Mouse (Mus musculus) testis, postnatal 10 days (tissue): Measurements from ENCODE around the gene Olfr248.
"Not testable (repeated sequence)": the region's sequence is repeated elsewhere in the genome, so short reads cannot be mapped to it uniquely, and the experiment has no call there.

Experiments used
- DNase-seq: peaks from one replicate; pipeline ENCODE4 v3.0.0; 2021; ENCODE audit warnings: low spot score

Gene Olfr248

DNA sequence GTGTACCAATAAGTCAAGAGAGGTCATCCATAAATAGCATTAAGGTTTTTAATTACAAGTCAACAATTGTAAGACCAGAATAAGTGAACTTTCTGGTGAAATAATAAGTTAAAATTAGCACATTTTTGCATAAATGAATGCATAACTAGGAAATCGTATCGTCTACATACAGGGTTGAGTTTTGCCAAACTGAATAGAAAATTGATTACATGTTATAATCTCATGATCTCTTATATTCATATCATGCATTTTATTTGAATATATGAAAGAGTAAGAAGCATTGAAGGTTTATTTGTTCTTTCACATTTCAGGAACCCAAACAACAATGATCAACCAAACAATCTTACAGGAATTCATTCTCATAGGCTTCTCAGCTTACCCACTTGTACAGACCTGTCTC, at the start of gene Olfr248:
Gene Olfr248, plus strand, starts transcription at position 301 of the 400 bp plus-strand sequence.
- no peak for DNase-seq

GRCm38 (mm10) chr1:174353636-174354035, 37.2 kb upstream of the Olfr248 start:
- not testable (repeated sequence) for DNase-seq

DNA sequence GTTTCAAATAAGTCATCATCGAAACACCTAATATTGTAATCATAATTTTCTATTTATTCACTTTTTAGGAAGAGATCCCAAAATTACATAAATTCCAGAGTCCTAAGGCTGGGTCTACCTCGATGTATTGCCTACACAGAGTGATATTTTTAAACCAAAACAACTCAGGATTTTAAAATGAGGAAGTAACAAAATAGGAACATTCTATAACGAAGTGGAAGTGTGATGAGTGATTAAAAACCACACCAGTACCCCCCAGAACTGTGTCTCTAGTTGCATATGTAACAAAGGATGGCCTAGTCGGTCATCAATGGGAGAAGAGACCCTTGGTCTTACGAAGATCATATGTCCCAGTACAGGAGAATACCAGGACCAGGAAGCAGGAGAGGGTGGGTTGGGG, 36.2 kb upstream of the Olfr248 start:
- no peak for DNase-seq

- no peak for DNase-seq
These were observed 25.9 kb upstream of the Olfr248 start, which contains the start of gene Olfr417 for GRCm38 (mm10) chr1:174364882-174365451. Gene Olfr417 (plus strand): TSS chr1:174365122.

DNA sequence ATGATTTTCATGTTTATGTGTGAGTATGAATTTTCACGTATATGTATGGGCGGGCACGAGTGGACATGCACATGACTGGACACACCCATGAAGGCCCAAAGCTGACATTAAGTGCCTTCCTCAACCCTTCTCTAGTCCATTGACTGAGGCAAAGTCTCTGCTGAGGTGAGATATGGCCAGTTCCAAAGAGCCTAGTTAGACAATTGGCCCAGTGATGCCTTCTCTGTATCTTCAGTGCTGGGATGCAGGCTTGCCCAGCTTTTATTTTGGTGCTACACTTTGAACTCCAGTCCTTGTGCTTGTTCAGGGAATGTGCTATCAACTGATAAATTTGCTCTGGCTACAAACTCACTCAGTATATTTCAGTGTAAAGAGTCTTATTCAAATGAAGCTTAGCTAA, 17.0 kb upstream of the Olfr248 start:
- no peak for DNase-seq

GRCm38 (mm10) chr1:174422959-174423358, 32.1 kb downstream of the Olfr248 start:
- DNase-seq = no peak

DNA sequence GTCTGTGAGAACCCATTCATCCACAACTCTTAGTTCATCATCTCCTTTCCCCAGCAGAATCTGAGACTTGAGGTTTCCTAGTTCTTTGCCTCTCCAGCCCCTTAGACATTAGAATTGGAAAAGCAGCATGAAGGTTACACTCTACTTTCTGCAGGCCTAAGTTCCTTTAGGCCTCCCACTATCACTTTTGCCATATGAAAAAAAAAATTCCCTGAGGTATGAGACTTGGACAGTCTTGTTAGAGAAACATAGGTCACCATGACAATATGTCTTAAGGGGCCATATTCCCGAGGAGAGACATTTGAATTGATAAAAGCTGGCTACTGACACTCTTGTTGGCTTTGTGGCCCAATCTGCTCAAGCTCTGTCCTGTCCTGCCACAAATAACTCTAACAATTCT, 32.9 kb downstream of the Olfr248 start, which contains the start of gene Olfr414:
Gene Olfr414, plus strand, starts transcription at position 301 of the 400 bp plus-strand sequence.
- DNase-seq = no peak

DNA sequence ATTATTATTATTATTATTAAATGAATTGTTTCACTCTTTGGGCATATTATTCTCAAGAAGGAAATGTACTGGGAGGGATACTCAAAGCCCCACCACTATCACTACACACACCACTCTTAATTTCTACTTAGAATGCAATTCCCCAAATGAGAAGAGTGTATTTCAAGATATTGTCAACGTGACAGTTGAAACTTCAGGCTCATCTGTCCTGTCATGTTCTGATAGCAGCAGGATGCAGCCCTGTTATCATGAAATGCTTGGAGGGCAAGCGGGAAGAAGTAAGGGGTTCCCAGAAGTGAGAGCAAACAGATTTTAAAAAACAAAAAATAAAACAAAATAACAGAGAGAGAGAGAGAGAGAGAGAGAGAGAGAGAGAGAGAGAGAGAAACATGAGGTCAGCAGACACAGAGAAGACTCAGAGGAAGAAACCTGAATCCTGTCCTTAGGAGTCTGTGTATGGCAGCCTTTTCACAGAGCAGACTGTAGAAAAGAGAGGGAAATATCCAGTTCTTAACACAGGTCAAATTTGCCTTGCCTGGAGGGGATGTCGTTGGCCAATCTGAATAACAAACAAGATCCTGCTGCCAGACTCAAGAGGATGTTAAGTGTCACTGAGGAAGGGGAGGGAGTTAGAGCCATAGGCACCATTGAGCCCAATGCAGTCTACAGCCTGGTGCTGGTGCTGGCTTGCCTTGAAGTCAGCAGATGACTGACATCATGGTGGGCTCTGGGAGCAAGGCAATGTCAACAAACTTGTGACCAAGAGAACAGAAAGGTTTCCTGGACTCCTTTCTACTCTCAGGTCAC, 35.5 kb downstream of the Olfr248 start:
- DNase-seq = no peak

DNA sequence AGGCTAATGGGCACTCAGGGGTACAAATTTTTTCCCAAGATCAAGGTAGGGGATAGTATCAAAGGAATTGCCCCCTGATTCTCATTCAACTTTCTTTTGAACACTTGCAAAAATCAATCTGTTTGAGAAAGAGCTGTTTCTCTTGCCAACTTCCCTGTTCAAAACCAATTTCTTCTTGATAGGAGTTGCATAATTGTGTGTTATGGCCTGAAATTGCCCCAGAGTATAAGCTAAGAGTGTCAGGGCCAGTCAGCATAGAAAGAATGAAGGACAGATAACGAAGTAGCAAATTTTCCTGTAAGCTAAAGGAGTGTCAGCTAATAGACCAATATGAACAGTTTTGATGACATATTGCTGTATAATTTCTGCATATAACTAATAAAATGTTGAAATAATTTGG, 36.6 kb downstream of the Olfr248 start:
- DNase-seq = no peak

DNA sequence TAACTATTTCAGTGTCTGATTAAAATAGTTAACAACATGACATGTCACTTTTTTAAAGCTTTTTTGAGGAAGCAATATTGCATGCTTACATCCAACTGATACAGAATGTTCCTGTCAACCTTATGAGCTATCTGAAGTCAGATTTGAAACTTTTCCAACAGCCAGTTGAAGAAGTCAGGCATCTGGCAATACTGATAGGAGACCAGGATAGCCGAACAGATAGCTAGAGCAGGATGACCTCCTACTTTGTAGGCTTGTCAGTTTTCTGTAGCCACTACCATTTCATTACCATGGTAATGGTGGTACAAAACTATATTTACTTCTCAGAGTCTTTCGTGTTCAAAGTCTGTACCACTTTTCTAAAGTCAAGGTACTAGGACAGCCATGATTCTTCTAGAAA, 37.6 kb downstream of the Olfr248 start:
- DNase-seq = no peak

DNA sequence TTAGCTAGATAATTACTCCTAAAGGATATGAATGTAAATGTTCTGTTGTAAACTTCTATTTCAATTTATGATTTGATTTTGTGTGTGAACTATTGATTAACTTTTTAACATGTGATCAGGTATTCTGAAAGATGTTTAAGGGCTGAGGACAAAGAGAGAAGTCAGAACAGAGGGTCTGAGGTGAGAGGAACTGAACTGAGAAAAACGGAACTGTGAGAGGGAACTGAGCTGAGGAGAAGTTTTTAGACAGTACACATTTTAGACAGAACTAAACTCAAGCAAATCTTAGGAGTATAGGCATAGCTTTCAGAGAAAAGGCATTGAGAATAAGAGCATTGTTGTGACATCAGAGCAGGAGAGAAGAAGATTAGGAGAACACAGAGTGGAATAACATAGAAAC, 43.3 kb downstream of the Olfr248 start:
- no peak for DNase-seq
